Mouse (Mus musculus) hindbrain, postnatal 0 days (tissue): ENCODE measurements around the gene B3gnt2. TPM values are rescaled to one million over a fixed set of nuclear protein-coding genes. Genes with fewer than 3 reads are reported as not detected.

Experiments used
- ATAC-seq: fragments of 200-750 bp; cut with Nextera tagmentation; 2 replicates; pipeline ENCODE4 v1.8.0; 2017; ENCODE audit warnings: mild to moderate bottlenecking, moderate TSS enrichment, moderate library complexity
- DNase-seq: peaks from one replicate; pipeline ENCODE4 v3.0.0-alpha.2; 2015; ENCODE audit warnings: low spot score
- H3K27ac ChIP-seq: fragments of 300-500 bp; sonication (generic); 2 replicates; pipeline ENCODE4 v1.5.1; 2014; ENCODE audit warnings: mild to moderate bottlenecking
- H3K27me3 ChIP-seq: fragments of 300-500 bp; sonication (generic); 2 replicates; pipeline ENCODE4 v1.6.1; 2014; ENCODE audit warnings: low read length, mixed read lengths; ENCODE audit not compliant: insufficient read depth
- H3K36me3 ChIP-seq: fragments of 300-500 bp; sonication (generic); 2 replicates; pipeline ENCODE4 v1.6.1; 2014; ENCODE audit warnings: low read length, mixed read lengths; ENCODE audit not compliant: insufficient read depth
- H3K4me1 ChIP-seq: fragments of 300-500 bp; sonication (generic); 2 replicates; pipeline ENCODE4 v1.6.1; 2014; ENCODE audit warnings: antibody characterized with exemption, low read length, mixed read lengths; ENCODE audit not compliant: insufficient read depth
- H3K4me2 ChIP-seq: fragments of 300-500 bp; sonication (generic); 2 replicates; pipeline ENCODE4 v1.6.1; 2014; ENCODE audit warnings: low read depth, mild to moderate bottlenecking, low read length, moderate library complexity, mixed read lengths
- H3K4me3 ChIP-seq: fragments of 300-500 bp; sonication (generic); 2 replicates; pipeline ENCODE4 v1.5.1; 2014; ENCODE audit warnings: low read length
- H3K9ac ChIP-seq: fragments of 300-500 bp; sonication (generic); replicated peaks from 2 replicates; pipeline ENCODE4 v1.6.1; 2014; ENCODE audit warnings: mild to moderate bottlenecking, low read length, moderate library complexity, mixed read lengths
- H3K9me3 ChIP-seq: fragments of 300-500 bp; sonication (generic); 2 replicates; pipeline ENCODE4 v1.6.1; 2016; ENCODE audit warnings: low read length, mixed read lengths
- CTCF ChIP-seq: IDR thresholded peaks from 2 replicates; pipeline ENCODE4 v1.5.1; 2016; ENCODE audit warnings: antibody characterized with exemption, control low read depth, low read depth
- WGBS: fragments of 180-500 bp; shearing (Covaris S2); extraction: QIAGEN DNeasy Blood & Tissue Kit; methylation state at CpG from one replicate; pipeline ENCODE4 v1.1.7; 2014; 5-methylcytosine and 5-hydroxymethylcytosine counted together
- polyA plus RNA-seq: library from polyadenylated mRNA; unstranded; fragments of >200 nt; fragmentation: Nextera tagmentation; extraction: Ambion mirVana; gene quantifications from 2 replicates; pipeline ENCODE4 v1.2.1, GENCODE M21; 2015
- total RNA-seq: library from RNA; depleted of rRNA; stranded (reverse); fragments of >200 nt; gene quantifications from 2 replicates; pipeline ENCODE4 v1.2.3, GENCODE M21; 2014

B3gnt2 gene
- total and polyA plus RNA-seq, 2 experiments from 2014 or later: 2.9 to 9.2 TPM

GRCm38 (mm10) chr11:22882926-22883325 lies 22.2 kb upstream of the B3gnt2 start:
- Histone ChIP-seq H3K27ac (no peak overlapping the region), H3K4me1 (no peaks in the 10 kb centered on the region), H3K9ac (no peak overlapping the region), H3K4me2 (no peak overlapping the region), H3K9me3 (no peaks in the 10 kb centered on the region), H3K4me3 (no peak overlapping the region), H3K36me3 (no peaks in the 10 kb centered on the region), H3K27me3 (no peaks in the 10 kb centered on the region)
- no peak for TF ChIP-seq CTCF
- no peak for ATAC-seq
- DNase-seq: no peak

GRCm38 (mm10) chr11:22880383-22881172 lies 19.8 kb upstream of the B3gnt2 start:
- no peak overlapping the region for H3K4me3 ChIP-seq
- no peak overlapping the region for H3K4me2 ChIP-seq
- no peak overlapping the region for H3K9ac ChIP-seq
- WGBS: 72% methylated on average over 3 of the region's 3 CpGs
- H3K36me3 ChIP-seq: no peaks in the 10 kb centered on the region
- H3K27me3 ChIP-seq: no peaks in the 10 kb centered on the region
- no peaks in the 10 kb centered on the region for H3K4me1 ChIP-seq
- ATAC-seq (no peak), DNase-seq (no peak)
- no peak for TF ChIP-seq CTCF
- H3K9me3 ChIP-seq: no peaks in the 10 kb centered on the region
- no peak overlapping the region for H3K27ac ChIP-seq

- no peaks in the 10 kb centered on the region for H3K36me3 ChIP-seq
- no peak overlapping the region for H3K4me3 ChIP-seq
- H3K9me3 ChIP-seq: no peaks in the 10 kb centered on the region
- TF ChIP-seq CTCF: no peak
- H3K4me2 ChIP-seq: no peak overlapping the region
- no peaks in the 10 kb centered on the region for H3K4me1 ChIP-seq
- H3K9ac ChIP-seq: no peak overlapping the region
- 92% methylated on average over 4 of the region's 4 CpGs for WGBS
- H3K27ac ChIP-seq: no peak overlapping the region
- DNase-seq (no peak), ATAC-seq (no peak)
- no peaks in the 10 kb centered on the region for H3K27me3 ChIP-seq
Observed at GRCm38 (mm10) chr11:22879645-22880044, 18.9 kb upstream of the B3gnt2 start.

GRCm38 (mm10) chr11:22876680-22877330 lies 16.0 kb upstream of the B3gnt2 start:
- Histone ChIP-seq H3K36me3 (no peaks in the 10 kb centered on the region), H3K27ac (no peak overlapping the region), H3K4me1 (no peaks in the 10 kb centered on the region; the same call in 1 of the 2 replicates), H3K9ac (no peak overlapping the region), H3K27me3 (no peaks in the 10 kb centered on the region), H3K4me3 (no peak overlapping the region), H3K9me3 (no peaks in the 10 kb centered on the region), H3K4me2 (no peak overlapping the region)
- WGBS: 89% methylated on average over 3 of the region's 3 CpGs
- DNase-seq (no peak), ATAC-seq (no peak)
- TF ChIP-seq CTCF: no peak

GRCm38 (mm10) chr11:22875279-22875678 lies 14.5 kb upstream of the B3gnt2 start:
- H3K4me1 ChIP-seq: no peaks in the 10 kb centered on the region; the same call in 1 of the 2 replicates
- no peak overlapping the region for H3K4me2 ChIP-seq
- no peak overlapping the region for H3K9ac ChIP-seq
- no peak overlapping the region for H3K4me3 ChIP-seq
- peak; percentile 42 for DNase-seq
- no peak overlapping the region for H3K27ac ChIP-seq
- TF ChIP-seq CTCF: no peak
- no peaks in the 10 kb centered on the region for H3K27me3 ChIP-seq
- no peaks in the 10 kb centered on the region for H3K36me3 ChIP-seq
- no peaks in the 10 kb centered on the region for H3K9me3 ChIP-seq
- peak; percentile 76 for ATAC-seq
- WGBS: 53% methylated on average over 4 of the region's 4 CpGs

GRCm38 (mm10) chr11:22874747-22875146 lies 14.0 kb upstream of the B3gnt2 start:
- no peak overlapping the region for H3K27ac ChIP-seq
- H3K9me3 ChIP-seq: no peaks in the 10 kb centered on the region
- ATAC-seq (peak; percentile 12; the same call in 1 of the 2 replicates), DNase-seq (no peak)
- no peak overlapping the region for H3K4me2 ChIP-seq
- no peaks in the 10 kb centered on the region for H3K36me3 ChIP-seq
- 50% methylated on average over 6 of the region's 6 CpGs for WGBS
- no peak for TF ChIP-seq CTCF
- H3K27me3 ChIP-seq: no peaks in the 10 kb centered on the region
- no peak overlapping the region for H3K9ac ChIP-seq
- no peak overlapping the region for H3K4me3 ChIP-seq
- no peaks in the 10 kb centered on the region; the same call in 1 of the 2 replicates for H3K4me1 ChIP-seq

- WGBS: 38% methylated on average over 4 of the region's 4 CpGs
- Histone ChIP-seq H3K9ac (no peak overlapping the region), H3K27ac (peak overlapping the region; percentile 4; the same call in 1 of the 2 replicates), H3K36me3 (no peaks in the 10 kb centered on the region), H3K4me3 (no peak overlapping the region), H3K27me3 (no peaks in the 10 kb centered on the region), H3K4me2 (no peak overlapping the region), H3K9me3 (no peaks in the 10 kb centered on the region), H3K4me1 (no peaks in the 10 kb centered on the region; the same call in 1 of the 2 replicates)
- no peak for ATAC-seq
- TF ChIP-seq CTCF: no peak
- DNase-seq: peak; percentile 49
Observed at GRCm38 (mm10) chr11:22873383-22873782, 12.6 kb upstream of the B3gnt2 start.
